Mouse (Mus musculus): ENCODE results near the gene Olfr1404.
"Not testable (repeated sequence)": the region's sequence is repeated elsewhere in the genome, so short reads cannot be mapped to it uniquely, and the experiment has no call there.

Olfr1404 gene
- long read RNA-seq, experiment 1: 0 reads
- long read RNA-seq, experiment 2: 0 reads

GRCm38 (mm10) chr1:173212092-173212491 lies at the start of gene Olfr1404:
Gene Olfr1404, plus strand, starts transcription at chr1:173212392.
- intact Hi-C loops (cut with DNase I): no loop called here

DNA sequence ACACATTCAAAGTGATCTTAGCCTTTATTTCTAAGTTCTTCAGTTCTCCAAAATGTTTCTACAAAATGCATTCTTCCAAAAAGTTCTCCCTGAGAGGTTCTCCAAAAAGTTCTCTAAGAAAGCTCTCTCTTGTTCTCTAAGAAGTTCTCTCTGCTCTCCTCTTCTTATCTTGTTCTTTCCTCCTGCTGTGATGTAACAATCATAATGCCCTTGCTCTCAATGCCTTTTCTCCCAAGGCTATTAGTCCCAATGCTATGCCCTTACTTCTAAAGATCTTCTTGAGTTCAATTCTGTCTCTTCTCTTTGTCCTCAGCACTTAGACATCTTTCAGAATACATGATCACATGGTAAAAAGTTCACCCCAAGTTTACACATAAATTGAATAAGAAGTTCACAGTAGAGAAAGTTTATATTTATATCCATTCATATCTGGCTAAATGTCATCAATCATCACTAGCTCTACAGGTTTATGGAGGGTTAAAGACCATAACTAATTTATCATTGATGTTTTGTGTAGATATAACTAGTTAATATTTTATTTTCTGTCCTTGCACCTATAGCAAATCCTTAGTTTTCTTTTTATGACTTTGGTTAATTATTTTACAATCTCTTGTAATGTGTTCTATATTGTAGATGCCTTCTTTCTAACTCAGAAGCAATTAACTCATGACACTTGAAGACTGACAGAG lies 37.9 kb upstream of the Olfr1404 start:
- intact Hi-C loops (cut with DNase I): no loop called here

DNA sequence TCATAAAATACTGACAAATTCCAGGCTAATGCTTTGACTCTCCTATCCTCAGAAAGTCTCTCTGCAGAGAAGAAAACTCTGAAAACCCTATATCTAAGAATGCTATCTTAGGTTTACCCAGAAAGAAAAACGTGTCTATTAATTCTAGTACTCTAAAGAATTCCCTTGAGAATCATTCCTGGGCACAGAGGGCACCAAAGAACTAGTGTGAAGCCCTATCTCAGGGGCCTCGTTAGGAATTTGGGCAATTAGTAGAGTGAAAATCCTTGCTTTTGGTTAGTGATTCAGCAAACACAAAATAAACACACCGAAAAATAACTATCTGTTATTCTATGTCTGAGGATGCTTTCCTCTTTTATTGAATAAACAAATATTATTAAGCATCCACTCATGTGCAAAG lies 21.7 kb upstream of the Olfr1404 start, which contains the start of gene Olfr1406:
TSS of gene Olfr1406 (minus strand) at position 101 of the 400 bp plus-strand sequence.
- intact Hi-C loops (cut with DNase I): no loop called here

- intact Hi-C loops (cut with DNase I): no loop called here
These were observed 20.1 kb upstream of the Olfr1404 start for GRCm38 (mm10) chr1:173192059-173192458.

- intact Hi-C loops (cut with DNase I): no loop called here
These were observed 15.8 kb upstream of the Olfr1404 start for GRCm38 (mm10) chr1:173196359-173196758.

- intact Hi-C loops (cut with DNase I): no loop called here
These were observed 14.7 kb upstream of the Olfr1404 start, which contains the start of gene Olfr218 for GRCm38 (mm10) chr1:173197508-173197907. Gene Olfr218, plus strand, starts transcription at chr1:173197808.

DNA sequence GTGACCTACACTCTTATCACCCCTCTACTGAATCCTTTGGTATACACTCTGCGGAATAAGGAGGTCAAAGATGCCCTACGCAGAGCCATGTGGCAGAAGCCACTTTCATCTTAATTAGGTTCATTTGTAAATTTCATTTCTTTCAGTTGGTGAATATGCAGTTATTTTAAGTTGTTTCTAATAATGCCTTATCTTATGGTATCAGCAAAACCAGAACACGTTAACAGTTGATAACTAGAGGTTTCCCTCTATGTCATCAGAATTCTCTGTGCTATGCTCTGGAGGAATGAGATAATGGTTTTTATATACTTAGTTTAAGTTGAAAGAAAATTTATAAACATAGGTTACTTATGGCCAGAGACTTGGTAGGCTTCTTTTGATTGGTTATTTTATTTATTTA lies 4.3 kb downstream of the Olfr1404 start:
- intact Hi-C loops (cut with DNase I): no loop called here

GRCm38 (mm10) chr1:173227081-173227480 lies 14.9 kb downstream of the Olfr1404 start, which contains the start of gene Fcer1a:
Gene Fcer1a, minus strand, starts transcription at chr1:173227214.
- intact Hi-C loops (cut with DNase I): no loop called here

GRCm38 (mm10) chr1:173237004-173237403 lies 24.8 kb downstream of the Olfr1404 start:
- intact Hi-C loops (cut with DNase I): not testable (repeated sequence)

GRCm38 (mm10) chr1:173249888-173250287 lies 37.7 kb downstream of the Olfr1404 start:
- intact Hi-C loops (cut with DNase I): no loop called here

DNA sequence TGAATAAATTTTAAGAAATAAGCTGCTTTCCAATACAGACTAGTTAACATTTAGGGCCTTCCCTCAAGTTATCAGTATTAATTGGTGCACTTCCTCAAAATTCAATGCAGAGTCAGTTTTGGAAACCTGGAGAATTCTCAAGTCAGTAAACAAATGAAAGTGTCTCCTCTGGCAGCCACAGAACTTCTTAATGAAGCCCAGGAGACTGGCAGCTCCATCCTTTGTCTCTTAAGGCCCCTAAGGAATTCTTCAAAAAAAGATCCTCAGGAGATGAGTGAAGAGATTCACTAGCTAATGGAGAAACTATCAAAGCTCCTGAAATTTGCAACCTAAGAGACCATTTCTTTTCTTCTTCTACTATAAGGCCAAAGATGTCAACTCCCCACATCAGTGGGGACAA lies 53.5 kb downstream of the Olfr1404 start, which contains the start of gene Olfr418:
TSS of gene Olfr418 (plus strand) at position 301 of the 400 bp plus-strand sequence.
- intact Hi-C loops (cut with DNase I): no loop called here
